Mouse (Mus musculus) erythroblast, embryonic 14.5 days (primary cell): ENCODE data around the gene Crb2.

Experiments
- GATA1 ChIP-seq: IDR thresholded peaks from 2 replicates; pipeline ENCODE4 v1.6.1; 2012; ENCODE audit warnings: low read length, inconsistent platforms, mixed read lengths
- TAL1 ChIP-seq: IDR thresholded peaks from 3 replicates; pipeline ENCODE4 v1.6.1; 2012; ENCODE audit warnings: low read length, inconsistent platforms, mixed read lengths

- TF ChIP-seq GATA1: no peak
- TF ChIP-seq TAL1: no peak
These were observed 39.6 kb downstream of the Crb2 start for GRCm38 (mm10) chr2:37815676-37816075.
